Mouse (Mus musculus) ES-E14 (cell line): ENCODE results near the gene Ranbp1. TPM values are rescaled to one million over a fixed set of nuclear protein-coding genes. Genes with fewer than 3 reads are reported as not detected.

Source experiments
- DNase-seq: peaks from one replicate; pipeline ENCODE4 v3.0.0-alpha.2; 2013; ENCODE audit warnings: low read depth, low spot score
- H3K27ac ChIP-seq: 2 replicates; pipeline ENCODE4 v1.5.1; 2012; ENCODE audit warnings: low read depth, mild to moderate bottlenecking, low read length, moderate library complexity, mixed read lengths; ENCODE audit not compliant: poor library complexity, insufficient read depth, severe bottlenecking
- H3K36me3 ChIP-seq: 2 replicates; pipeline ENCODE4 v1.6.1; 2012; ENCODE audit warnings: mild to moderate bottlenecking, low read length, moderate library complexity, mixed read lengths; ENCODE audit not compliant: control insufficient read depth, poor library complexity, insufficient read depth, severe bottlenecking
- H3K4me1 ChIP-seq, 2 experiments: fragments of 150-350 bp in 1 of 2; sonication (generic) in 1 of 2; 2 replicates each; pipeline ENCODE4 v1.6.1; 2012; ENCODE audit warnings: low read length in 2 of 2, mild to moderate bottlenecking in 1 of 2, mixed read lengths in 1 of 2; ENCODE audit not compliant: control insufficient read depth in 2 of 2, insufficient read depth in 2 of 2, poor library complexity in 1 of 2
- H3K4me3 ChIP-seq, 2 experiments: fragments of 150-350 bp in 1 of 2; sonication (generic) in 1 of 2; 2 replicates each; pipeline ENCODE4 v1.5.1; 2012; ENCODE audit warnings: low read length in 2 of 2, low read depth in 1 of 2, mild to moderate bottlenecking in 1 of 2, mixed read lengths in 1 of 2; ENCODE audit not compliant: insufficient read depth in 1 of 2, poor library complexity in 1 of 2, severe bottlenecking in 1 of 2
- H3K9ac ChIP-seq: 2 replicates; pipeline ENCODE4 v1.6.1; 2012; ENCODE audit warnings: low read depth, mild to moderate bottlenecking, low read length, mixed read lengths; ENCODE audit not compliant: poor library complexity, insufficient read depth, severe bottlenecking
- H3K9me3 ChIP-seq: fragments of 150-350 bp; sonication (generic); 2 replicates; pipeline ENCODE4 v1.6.1; 2012; ENCODE audit warnings: low read depth, mild to moderate bottlenecking, low read length; ENCODE audit not compliant: control insufficient read depth, insufficient read depth
- CHD2 ChIP-seq: IDR thresholded peaks from 2 replicates; pipeline ENCODE4 v1.6.1; 2014; ENCODE audit warnings: mild to moderate bottlenecking, low read depth, low read length, inconsistent platforms
- HCFC1 ChIP-seq: IDR thresholded peaks from 2 replicates; pipeline ENCODE4 v1.6.1; 2012; ENCODE audit warnings: low read length, inconsistent platforms, borderline replicate concordance; ENCODE audit not compliant: insufficient read depth
- MAFK ChIP-seq: IDR thresholded peaks from 2 replicates; pipeline ENCODE4 v1.6.1; 2014; ENCODE audit warnings: mild to moderate bottlenecking, low read depth, low read length, inconsistent platforms; ENCODE audit not compliant: insufficient read depth
- ZC3H11A ChIP-seq: IDR thresholded peaks from 2 replicates; pipeline ENCODE4 v1.6.1; 2012; ENCODE audit warnings: low read depth, mild to moderate bottlenecking, inconsistent platforms, low read length, borderline replicate concordance
- ZNF384 ChIP-seq: IDR thresholded peaks from 2 replicates; pipeline ENCODE4 v1.6.1; 2012; ENCODE audit warnings: low read depth, low read length, inconsistent platforms
- in situ Hi-C, 2 experiments: fragments of 600-800 bp; cut with MboI; formaldehyde crosslinking; loops; one replicate each; pipeline ENCODE4 v1.15.1; 2025; ENCODE audit warnings: low sequenced_read_pairs in 2 of 2, inconsistent platforms in 1 of 2; ENCODE audit not compliant: unreplicated experiment in 2 of 2
- total RNA-seq: library from RNA; depleted of rRNA; stranded (reverse); fragments of 300-350 nt; gene quantifications from 2 replicates; pipeline ENCODE4 v1.2.3, GENCODE M21; 2012

Ranbp1 gene
- total RNA-seq, 1 experiment, result 410 TPM

GRCm38 (mm10) chr16:18231451-18231850, 17.1 kb downstream of the Ranbp1 start:
- H3K4me1 ChIP-seq, result peaks cover 0 to 5% of the 10 kb centered on the region in 2 experiments; a peak in 1 of 4 replicates
- no peak overlapping the region for H3K4me3 ChIP-seq
- no peak for TF ChIP-seq MAFK
- no peak for TF ChIP-seq ZNF384
- no peak for TF ChIP-seq CHD2
- TF ChIP-seq HCFC1, result no peak
- TF ChIP-seq ZC3H11A, result no peak
- H3K9ac ChIP-seq, result no peak overlapping the region
- no peak for DNase-seq
- H3K27ac ChIP-seq, result no peak overlapping the region
- in situ Hi-C loops, result no loop called here
- H3K36me3 ChIP-seq, result peaks cover 14% of the 10 kb centered on the region; the same call in 1 of the 2 replicates
- no peaks in the 10 kb centered on the region for H3K9me3 ChIP-seq

DNA sequence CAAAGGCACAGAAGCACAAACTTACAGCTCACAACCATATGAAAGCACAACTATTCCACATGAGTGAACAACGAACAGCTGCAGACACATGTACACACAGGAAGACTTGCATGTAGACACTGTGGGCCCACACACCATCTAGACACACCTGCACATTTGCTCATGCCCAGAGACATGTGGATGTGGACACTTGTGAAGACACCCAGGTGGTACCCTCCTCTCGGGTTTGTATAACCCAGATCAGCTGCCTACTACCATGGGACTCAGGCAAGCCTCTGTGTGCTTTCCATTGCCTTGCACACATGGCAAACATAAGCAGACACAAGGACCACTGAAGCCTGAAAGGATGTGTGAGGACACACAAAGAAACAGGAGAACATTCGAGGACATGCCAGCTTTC, 17.5 kb downstream of the Ranbp1 start:
- TF ChIP-seq MAFK (no peak), ZC3H11A (no peak), ZNF384 (no peak)
- Histone ChIP-seq H3K4me1 (peaks cover 0 to 5% of the 10 kb centered on the region in 2 experiments; a peak in 1 of 4 replicates), H3K27ac (no peak overlapping the region), H3K4me3 (no peak overlapping the region), H3K36me3 (peaks cover 16% of the 10 kb centered on the region; the same call in 1 of the 2 replicates), H3K9ac (no peak overlapping the region), H3K9me3 (no peaks in the 10 kb centered on the region)
- DNase-seq, result no peak
- in situ Hi-C loops, result no loop called here

DNA sequence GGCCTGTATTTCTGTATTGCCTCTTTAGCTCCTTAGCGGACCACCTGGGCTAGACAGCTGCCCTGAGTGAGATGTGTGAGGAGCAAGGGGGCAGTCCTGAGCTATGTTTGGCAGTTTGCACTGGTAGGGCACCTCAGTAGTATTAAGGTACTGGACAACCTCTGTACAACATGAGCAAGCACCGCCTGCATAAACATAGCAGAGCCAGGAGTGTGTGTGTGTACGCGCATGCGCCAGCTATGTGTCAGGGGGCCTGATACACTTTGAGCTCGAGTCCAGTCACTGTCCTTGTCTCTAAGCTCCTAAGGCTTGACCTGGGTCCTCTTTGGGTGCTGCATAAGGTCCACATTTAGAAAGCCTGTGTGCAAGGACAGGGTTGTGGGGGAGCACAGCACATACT, 17.9 kb downstream of the Ranbp1 start:
- Histone ChIP-seq H3K9ac (no peak overlapping the region), H3K4me1 (peaks cover 0 to 5% of the 10 kb centered on the region in 2 experiments; a peak in 1 of 4 replicates), H3K36me3 (peaks cover 18% of the 10 kb centered on the region; the same call in 1 of the 2 replicates), H3K27ac (no peak overlapping the region), H3K4me3 (no peak overlapping the region), H3K9me3 (no peaks in the 10 kb centered on the region)
- no peak for TF ChIP-seq HCFC1
- no peak for DNase-seq
- in situ Hi-C loops, result no loop called here

- TF ChIP-seq MAFK (no peak), ZC3H11A (no peak), HCFC1 (no peak), CHD2 (no peak), ZNF384 (no peak)
- Histone ChIP-seq H3K4me1 (peaks cover 0 to 2% of the 10 kb centered on the region in 2 experiments; a peak in 1 of 4 replicates), H3K4me3 (no peak overlapping the region), H3K36me3 (peaks cover 21% of the 10 kb centered on the region), H3K9me3 (no peaks in the 10 kb centered on the region), H3K27ac (no peak overlapping the region), H3K9ac (no peak overlapping the region)
- no peak for DNase-seq
- in situ Hi-C loops, result no loop called here
These were observed 18.9 kb downstream of the Ranbp1 start for GRCm38 (mm10) chr16:18229622-18230021.

- Histone ChIP-seq H3K36me3 (peaks cover 25% of the 10 kb centered on the region), H3K4me1 (no peaks in the 10 kb centered on the region; a peak in 1 of 4 replicates), H3K27ac (no peak overlapping the region), H3K9ac (no peak overlapping the region), H3K9me3 (no peaks in the 10 kb centered on the region), H3K4me3 (no peak overlapping the region)
- in situ Hi-C loops, result no loop called here
- TF ChIP-seq MAFK (no peak), CHD2 (no peak), ZC3H11A (no peak)
- DNase-seq, result no peak
These were observed 19.7 kb downstream of the Ranbp1 start for GRCm38 (mm10) chr16:18228856-18229255.
